Mouse (Mus musculus) stomach, postnatal 0 days (tissue): ENCODE results near the gene Igfbp1. TPM values are rescaled to one million over a fixed set of nuclear protein-coding genes. Genes with fewer than 3 reads are reported as not detected.
"Not testable (repeated sequence)": the region's sequence is repeated elsewhere in the genome, so short reads cannot be mapped to it uniquely, and the experiment has no call there.

Experiments
- ATAC-seq: fragments of 200-750 bp; cut with Nextera tagmentation; 2 replicates; pipeline ENCODE4 v1.8.0; 2017; ENCODE audit not compliant: low FRiP score, low TSS enrichment
- DNase-seq: peaks from one replicate; pipeline ENCODE4 v3.0.0-alpha.2; 2016; ENCODE audit warnings: low spot score
- H3K27ac ChIP-seq: fragments of 300-500 bp; sonication (generic); replicated peaks from 2 replicates; pipeline ENCODE4 v1.5.1; 2014; ENCODE audit warnings: mild to moderate bottlenecking, control low read depth
- H3K27me3 ChIP-seq: fragments of 300-500 bp; sonication (generic); 2 replicates; pipeline ENCODE4 v1.6.1; 2014; ENCODE audit warnings: low read length; ENCODE audit not compliant: control insufficient read depth, insufficient read depth
- H3K36me3 ChIP-seq: fragments of 300-500 bp; sonication (generic); 2 replicates; pipeline ENCODE4 v1.6.1; 2014; ENCODE audit warnings: low read length, mixed read lengths; ENCODE audit not compliant: control insufficient read depth, insufficient read depth
- H3K4me1 ChIP-seq: fragments of 300-500 bp; sonication (generic); replicated peaks from 2 replicates; pipeline ENCODE4 v1.6.1; 2014; ENCODE audit warnings: antibody characterized with exemption; ENCODE audit not compliant: control insufficient read depth, insufficient read depth
- H3K4me2 ChIP-seq: fragments of 300-500 bp; sonication (generic); replicated peaks from 2 replicates; pipeline ENCODE4 v1.6.1; 2014; ENCODE audit warnings: low read depth, mild to moderate bottlenecking, control low read depth, moderate library complexity
- H3K4me3 ChIP-seq: fragments of 300-500 bp; sonication (generic); 2 replicates; pipeline ENCODE4 v1.5.1; 2014; ENCODE audit warnings: low read depth, low read length, control low read depth
- H3K9ac ChIP-seq: fragments of 300-500 bp; sonication (generic); 2 replicates; pipeline ENCODE4 v1.6.1; 2014; ENCODE audit warnings: mild to moderate bottlenecking, low read length, control low read depth, mixed read lengths
- H3K9me3 ChIP-seq: fragments of 300-500 bp; sonication (generic); 2 replicates; pipeline ENCODE4 v1.6.1; 2016; ENCODE audit warnings: low read length; ENCODE audit not compliant: control insufficient read depth
- CTCF ChIP-seq: IDR thresholded peaks from 2 replicates; pipeline ENCODE4 v1.5.1; 2016; ENCODE audit warnings: antibody characterized with exemption, low read depth, mild to moderate bottlenecking, moderate library complexity
- EP300 ChIP-seq: optimal IDR thresholded peaks from 2 replicates; pipeline ENCODE3; 2016; ENCODE audit warnings: antibody characterized with exemption
- whole genome bisulfite sequencing: fragments of 180-500 bp; shearing (Covaris S2); extraction: QIAGEN DNeasy Blood & Tissue Kit; methylation state at CpG from one replicate; pipeline ENCODE4 v1.1.7; 2014; 5-methylcytosine and 5-hydroxymethylcytosine counted together
- polyA plus RNA-seq: library from polyadenylated mRNA; unstranded; fragments of >200 nt; fragmentation: Nextera tagmentation; extraction: Ambion mirVana; gene quantifications from 2 replicates; pipeline ENCODE4 v1.2.1, GENCODE M21; 2015

The Igfbp1 gene
- polyA plus RNA-seq, 1 experiment from 2014 or later = 2.3 TPM

DNA sequence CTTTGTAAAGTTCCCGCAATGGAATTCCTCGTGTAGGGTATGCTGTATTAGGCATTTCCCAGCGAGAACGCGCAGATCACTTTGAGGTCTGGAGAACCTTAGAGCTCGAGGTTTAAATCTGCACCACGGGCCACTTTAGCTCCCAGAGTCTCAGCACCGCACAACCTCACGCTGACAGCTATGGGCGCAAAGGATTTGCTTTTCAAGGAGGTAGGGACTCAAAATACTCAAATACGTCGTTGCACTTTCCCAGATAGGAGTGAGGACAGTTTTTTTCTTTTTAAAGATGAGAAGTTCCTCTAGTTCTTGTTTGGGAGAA lies 16.7 kb downstream of the Igfbp1 start:
- 1% methylated on average over 12 of the region's 12 CpGs for WGBS
- H3K4me1 ChIP-seq = peaks cover 5% of the 10 kb centered on the region; the same call in 1 of the 2 replicates
- H3K27ac ChIP-seq = no peak overlapping the region
- no peak for ATAC-seq
- H3K9me3 ChIP-seq = no peaks in the 10 kb centered on the region
- H3K27me3 ChIP-seq = no peaks in the 10 kb centered on the region; the same call in 1 of the 2 replicates
- TF ChIP-seq EP300 (no peak), CTCF (no peak)
- peak overlapping the region; percentile 86 for H3K4me2 ChIP-seq
- peak overlapping the region; percentile 58 for H3K4me3 ChIP-seq
- no peaks in the 10 kb centered on the region for H3K36me3 ChIP-seq
- no peak for DNase-seq
- 0 out of 2 replicates have a peak overlapping the region, but pooled peaks have one; percentile 50 for H3K9ac ChIP-seq

DNA sequence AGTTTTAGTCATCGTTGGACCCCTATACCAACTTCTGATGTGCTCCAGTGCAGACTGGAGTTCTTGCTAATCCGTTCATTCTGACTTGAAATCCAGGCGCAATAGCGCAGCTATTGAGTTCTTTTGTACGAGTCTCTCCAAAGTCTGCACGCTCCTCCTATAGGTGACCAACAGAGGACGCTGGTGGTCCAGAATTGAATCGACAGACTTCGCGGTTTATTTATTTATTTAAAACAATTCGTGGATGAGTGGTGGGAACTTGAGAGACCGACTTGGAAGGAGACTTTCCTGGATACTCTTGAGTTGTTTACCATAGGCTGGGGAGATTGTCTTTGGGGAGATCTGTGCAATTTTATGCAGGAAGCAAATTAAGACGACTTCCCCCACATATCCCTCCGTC lies 17.2 kb downstream of the Igfbp1 start:
- Histone ChIP-seq H3K27me3 (no peaks in the 10 kb centered on the region; the same call in 1 of the 2 replicates), H3K4me3 (no peak overlapping the region), H3K4me1 (peaks cover 5% of the 10 kb centered on the region; the same call in 1 of the 2 replicates), H3K9me3 (no peaks in the 10 kb centered on the region), H3K27ac (no peak overlapping the region), H3K36me3 (no peaks in the 10 kb centered on the region), H3K9ac (no peak overlapping the region), H3K4me2 (peak overlapping the region; percentile 86; the same call in 1 of the 2 replicates)
- WGBS = 4% methylated on average over 14 of the region's 14 CpGs
- TF ChIP-seq CTCF (peak; percentile 85), EP300 (no peak)
- no peak for ATAC-seq
- DNase-seq = peak; percentile 40

DNA sequence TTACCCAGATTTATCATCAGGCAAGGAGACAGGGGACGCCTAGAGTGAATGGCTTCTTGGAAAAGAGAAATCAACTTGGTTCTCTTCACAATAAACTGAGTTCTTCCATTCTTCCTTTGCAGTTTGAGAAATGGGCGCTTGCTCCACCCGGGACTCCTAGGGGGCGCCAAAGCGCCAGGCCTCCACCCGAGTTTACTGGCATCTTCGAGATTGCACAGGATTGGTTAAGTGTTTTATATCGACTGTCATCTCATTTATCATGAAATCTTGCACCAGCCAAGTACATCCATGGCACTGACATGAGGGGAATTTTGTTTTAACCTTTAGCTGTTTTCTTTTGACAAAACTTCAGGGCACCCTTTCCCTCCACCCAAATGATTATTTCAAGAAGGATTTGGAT lies 18.1 kb downstream of the Igfbp1 start:
- Histone ChIP-seq H3K36me3 (no peaks in the 10 kb centered on the region), H3K27ac (no peak overlapping the region), H3K9ac (no peak overlapping the region), H3K4me3 (no peak overlapping the region), H3K4me1 (peaks cover 5% of the 10 kb centered on the region; the same call in 1 of the 2 replicates), H3K27me3 (no peaks in the 10 kb centered on the region; the same call in 1 of the 2 replicates), H3K4me2 (no peak overlapping the region), H3K9me3 (no peaks in the 10 kb centered on the region)
- WGBS = 11% methylated on average over 8 of the region's 8 CpGs
- ATAC-seq = no peak
- peak; percentile 69 for DNase-seq
- no peak for TF ChIP-seq EP300
- TF ChIP-seq CTCF = peak; percentile 82

DNA sequence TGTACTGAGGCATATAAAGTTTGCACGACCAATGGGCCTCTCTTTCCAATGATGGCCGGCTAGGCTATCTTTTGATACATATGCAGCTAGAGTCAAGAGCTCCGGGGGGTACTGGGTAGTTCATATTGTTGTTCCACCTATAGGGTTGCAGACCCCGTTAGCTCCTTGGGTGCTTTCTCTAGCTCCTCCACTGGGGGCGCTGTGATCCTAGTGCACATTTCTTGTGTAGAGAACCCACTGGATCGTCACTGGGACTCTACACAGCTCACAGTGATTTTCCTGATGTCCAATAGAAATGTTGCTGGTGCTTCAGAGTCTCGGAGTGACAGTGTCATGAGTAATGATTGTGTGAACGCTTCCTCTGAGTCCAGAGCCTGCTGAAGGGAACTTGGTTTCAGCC lies 24.2 kb downstream of the Igfbp1 start:
- not testable (repeated sequence) for H3K4me3 ChIP-seq, ATAC-seq, H3K9me3 ChIP-seq, H3K4me1 ChIP-seq, H3K27ac ChIP-seq, H3K9ac ChIP-seq, H3K4me2 ChIP-seq, DNase-seq, H3K27me3 ChIP-seq, H3K36me3 ChIP-seq
- 72% methylated on average over 8 of the region's 8 CpGs for WGBS
- peak; percentile 55 for TF ChIP-seq CTCF

DNA sequence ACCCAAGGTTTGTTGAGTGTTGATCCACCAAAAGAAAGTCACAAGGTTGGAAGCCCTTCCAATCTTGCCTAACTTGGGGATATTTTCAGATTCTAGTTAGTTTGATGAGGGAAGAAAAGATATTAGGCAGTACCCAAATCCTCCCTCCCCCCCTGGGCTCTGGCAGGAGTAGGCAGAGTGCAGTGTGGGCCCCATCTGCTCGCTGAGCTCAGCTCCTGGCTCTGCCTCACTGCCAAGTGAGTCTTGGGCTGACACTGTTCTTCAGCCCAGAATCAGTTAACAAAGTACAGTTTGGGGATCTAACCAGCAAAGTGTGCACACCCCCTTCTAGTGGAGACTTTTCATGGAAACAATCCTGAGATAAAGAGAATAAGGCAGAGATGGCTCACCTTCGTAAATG lies 28.6 kb downstream of the Igfbp1 start:
- no peak for ATAC-seq
- Histone ChIP-seq H3K4me1 (no peaks in the 10 kb centered on the region), H3K9me3 (no peaks in the 10 kb centered on the region), H3K9ac (no peak overlapping the region), H3K27me3 (no peaks in the 10 kb centered on the region), H3K4me2 (no peak overlapping the region), H3K27ac (no peak overlapping the region), H3K4me3 (no peak overlapping the region), H3K36me3 (no peaks in the 10 kb centered on the region)
- WGBS = 57% methylated on average over 2 of the region's 2 CpGs
- no peak for TF ChIP-seq EP300
- TF ChIP-seq CTCF = no peak
- no peak for DNase-seq

DNA sequence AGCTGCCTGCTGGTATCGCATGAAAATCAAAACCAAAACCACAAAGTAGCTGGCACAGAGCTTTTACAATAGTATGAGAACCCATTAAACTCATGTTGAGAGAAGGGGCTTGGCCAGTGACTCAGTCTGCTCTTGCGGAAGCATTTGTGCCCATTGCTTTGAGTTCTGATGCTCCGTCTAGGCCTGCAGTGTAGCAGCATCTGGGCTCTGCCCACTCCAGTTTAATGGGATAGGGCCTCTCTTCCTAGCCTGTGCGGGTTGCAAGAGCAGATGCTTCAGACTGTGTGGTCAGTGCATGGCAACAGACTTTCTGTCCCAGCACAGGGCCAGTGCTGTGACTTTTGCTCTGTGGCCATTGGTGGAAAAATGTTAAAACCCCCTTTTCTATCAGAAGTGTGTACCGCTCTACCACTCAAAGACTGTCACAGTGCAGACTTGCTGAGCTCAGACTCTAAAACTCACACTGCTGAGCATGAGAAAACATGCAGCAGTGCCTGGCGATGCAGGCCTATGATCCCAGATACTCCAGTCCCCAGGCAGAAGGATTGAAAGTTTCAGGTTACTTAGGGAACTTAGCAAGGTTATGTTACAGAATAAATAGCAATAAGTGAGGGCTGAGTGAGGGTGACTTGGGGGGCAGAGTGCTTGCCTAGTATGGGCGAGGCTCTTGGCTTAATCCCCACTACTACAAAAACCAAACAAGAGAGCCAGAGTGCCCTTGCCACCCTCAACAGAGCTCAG lies 29.4 kb downstream of the Igfbp1 start:
- Histone ChIP-seq H3K9me3 (no peaks in the 10 kb centered on the region), H3K36me3 (no peaks in the 10 kb centered on the region), H3K4me1 (no peaks in the 10 kb centered on the region), H3K27ac (no peak overlapping the region), H3K27me3 (no peaks in the 10 kb centered on the region), H3K4me3 (no peak overlapping the region), H3K9ac (no peak overlapping the region), H3K4me2 (no peak overlapping the region)
- whole genome bisulfite sequencing = 77% methylated on average over 7 of the region's 7 CpGs
- TF ChIP-seq EP300 = no peak
- no peak for TF ChIP-seq CTCF
- ATAC-seq = no peak
- no peak for DNase-seq
